Mouse (Mus musculus) embryonic facial prominence, embryonic 11.5 days (tissue): ENCODE measurements at regions not wholly inside any gene's neighbourhood (a gene's known extent, or its start where the extent isn't known, plus 50 kb on each side); places are given as distances from the start of the nearest gene placed in this dataset.

ENCODE experiments used
- ATAC-seq: fragments of 200-750 bp; cut with Nextera tagmentation; replicated peaks from 2 replicates; pipeline ENCODE4 v1.8.0; 2017; ENCODE audit warnings: low read depth; ENCODE audit not compliant: insufficient number of reproducible peaks, low FRiP score, low TSS enrichment
- DNase-seq: peaks from one replicate; pipeline ENCODE4 v3.0.0-alpha.2; 2015; ENCODE audit warnings: low spot score
- H3K27ac ChIP-seq: fragments of 300-500 bp; sonication (generic); replicated peaks from 2 replicates; pipeline ENCODE4 v1.5.1; 2014; ENCODE audit warnings: mild to moderate bottlenecking, low read depth, low read length, control low read depth
- H3K27me3 ChIP-seq: fragments of 300-500 bp; sonication (generic); 2 replicates; pipeline ENCODE4 v1.6.1; 2014; ENCODE audit warnings: mild to moderate bottlenecking, low read length, moderate library complexity, mixed read lengths; ENCODE audit not compliant: control insufficient read depth, insufficient read depth
- H3K36me3 ChIP-seq: fragments of 300-500 bp; sonication (generic); replicated peaks from 2 replicates; pipeline ENCODE4 v1.6.1; 2014; ENCODE audit warnings: low read depth, mild to moderate bottlenecking, low read length, moderate library complexity, mixed read lengths; ENCODE audit not compliant: control insufficient read depth, insufficient read depth
- H3K4me1 ChIP-seq: fragments of 300-500 bp; sonication (generic); 2 replicates; pipeline ENCODE4 v1.6.1; 2014; ENCODE audit warnings: low read length, mixed read lengths; ENCODE audit not compliant: control insufficient read depth, insufficient read depth
- H3K4me2 ChIP-seq: fragments of 300-500 bp; sonication (generic); 2 replicates; pipeline ENCODE4 v1.6.1; 2014; ENCODE audit warnings: low read depth, mild to moderate bottlenecking, control low read depth, low read length, moderate library complexity
- H3K4me3 ChIP-seq: fragments of 300-500 bp; sonication (generic); 2 replicates; pipeline ENCODE4 v1.5.1; 2014; ENCODE audit warnings: low read depth, low read length, control low read depth
- H3K9ac ChIP-seq: fragments of 300-500 bp; sonication (generic); replicated peaks from 2 replicates; pipeline ENCODE4 v1.6.1; 2014; ENCODE audit warnings: mild to moderate bottlenecking, control low read depth, low read length
- H3K9me3 ChIP-seq: fragments of 300-500 bp; sonication (generic); replicated peaks from 2 replicates; pipeline ENCODE4 v1.6.1; 2016; ENCODE audit warnings: mild to moderate bottlenecking, low read length, inconsistent platforms, mixed read lengths; ENCODE audit not compliant: control insufficient read depth
- WGBS: fragments of 180-500 bp; shearing (Covaris S2); extraction: QIAGEN DNeasy Blood & Tissue Kit; methylation state at CpG from one replicate; pipeline ENCODE4 v1.1.7; 2014; 5-methylcytosine and 5-hydroxymethylcytosine counted together

- no peak overlapping the region for H3K27ac ChIP-seq
- H3K27me3 ChIP-seq, result no peaks in the 10 kb centered on the region
- H3K9me3 ChIP-seq, result no peaks in the 10 kb centered on the region
- H3K4me3 ChIP-seq, result no peak overlapping the region
- no peak for DNase-seq
- 80% methylated on average over 7 of the region's 7 CpGs for WGBS
- H3K36me3 ChIP-seq, result no peaks in the 10 kb centered on the region
- no peak overlapping the region for H3K9ac ChIP-seq
- H3K4me1 ChIP-seq, result no peaks in the 10 kb centered on the region
- no peak for ATAC-seq
- no peak overlapping the region for H3K4me2 ChIP-seq
These were observed 51.3 kb upstream of the Serbp1 start for GRCm38 (mm10) chr6:67186537-67187274.

- Histone ChIP-seq H3K4me3 (no peak overlapping the region), H3K4me1 (no peaks in the 10 kb centered on the region), H3K9me3 (no peaks in the 10 kb centered on the region), H3K27me3 (no peaks in the 10 kb centered on the region), H3K4me2 (no peak overlapping the region), H3K9ac (no peak overlapping the region), H3K27ac (no peak overlapping the region), H3K36me3 (no peaks in the 10 kb centered on the region)
- DNase-seq (no peak), ATAC-seq (no peak)
- 81% methylated on average over 2 of the region's 2 CpGs for whole genome bisulfite sequencing
These were observed 53.3 kb upstream of the Serbp1 start for GRCm38 (mm10) chr6:67184662-67185061.

GRCm38 (mm10) chr6:67183481-67184215 is 54.3 kb upstream of the Serbp1 start:
- H3K27me3 ChIP-seq, result no peaks in the 10 kb centered on the region
- 82% methylated on average over 15 of the region's 15 CpGs for WGBS

GRCm38 (mm10) chr6:67182453-67182852 is 55.5 kb upstream of the Serbp1 start:
- no peak for DNase-seq
- Histone ChIP-seq H3K27ac (no peak overlapping the region), H3K4me3 (no peak overlapping the region), H3K9ac (no peak overlapping the region), H3K4me2 (no peak overlapping the region), H3K36me3 (no peaks in the 10 kb centered on the region), H3K4me1 (no peaks in the 10 kb centered on the region), H3K27me3 (no peaks in the 10 kb centered on the region), H3K9me3 (no peaks in the 10 kb centered on the region)
- no peak for ATAC-seq
- 91% methylated on average over 2 of the region's 2 CpGs for WGBS

More at GRCm38 (mm10) chr6:67183481-67184215, 54.3 kb upstream of the Serbp1 start:
- H3K4me2 ChIP-seq, result no peak overlapping the region
- no peaks in the 10 kb centered on the region for H3K9me3 ChIP-seq
- no peak overlapping the region for H3K9ac ChIP-seq
- ATAC-seq (no peak), DNase-seq (no peak)
- H3K4me1 ChIP-seq, result no peaks in the 10 kb centered on the region
- no peaks in the 10 kb centered on the region for H3K36me3 ChIP-seq
- no peak overlapping the region for H3K27ac ChIP-seq
- no peak overlapping the region for H3K4me3 ChIP-seq

- H3K36me3 ChIP-seq, result no peaks in the 10 kb centered on the region
- ATAC-seq (no peak), DNase-seq (no peak)
- 90% methylated on average over 4 of the region's 4 CpGs for WGBS
- no peak overlapping the region for H3K4me2 ChIP-seq
- H3K9ac ChIP-seq, result no peak overlapping the region
- H3K27ac ChIP-seq, result no peak overlapping the region
- no peak overlapping the region for H3K4me3 ChIP-seq
- H3K27me3 ChIP-seq, result no peaks in the 10 kb centered on the region
- no peaks in the 10 kb centered on the region for H3K4me1 ChIP-seq
- no peaks in the 10 kb centered on the region for H3K9me3 ChIP-seq
These were observed 56.5 kb upstream of the Serbp1 start for GRCm38 (mm10) chr6:67181459-67181858.

GRCm38 (mm10) chr6:67179416-67179815 is 58.6 kb upstream of the Serbp1 start:
- no peaks in the 10 kb centered on the region for H3K4me1 ChIP-seq
- DNase-seq (no peak), ATAC-seq (no peak)
- H3K27me3 ChIP-seq, result no peaks in the 10 kb centered on the region
- no peaks in the 10 kb centered on the region for H3K36me3 ChIP-seq
- 80% methylated on average over 7 of the region's 7 CpGs for WGBS
- no peaks in the 10 kb centered on the region for H3K9me3 ChIP-seq
- H3K9ac ChIP-seq, result no peak overlapping the region
- H3K27ac ChIP-seq, result no peak overlapping the region
- no peak overlapping the region for H3K4me2 ChIP-seq
- H3K4me3 ChIP-seq, result no peak overlapping the region

GRCm38 (mm10) chr6:67178531-67178930 is 59.4 kb upstream of the Serbp1 start:
- ATAC-seq (no peak), DNase-seq (no peak)
- Histone ChIP-seq H3K27ac (no peak overlapping the region), H3K4me3 (no peak overlapping the region), H3K27me3 (no peaks in the 10 kb centered on the region), H3K4me1 (no peaks in the 10 kb centered on the region), H3K9me3 (no peaks in the 10 kb centered on the region), H3K4me2 (no peak overlapping the region), H3K36me3 (no peaks in the 10 kb centered on the region), H3K9ac (no peak overlapping the region)
- WGBS, result 84% methylated on average over 4 of the region's 4 CpGs

GRCm38 (mm10) chr6:67178101-67178500 is 59.9 kb upstream of the Serbp1 start:
- ATAC-seq, result no peak
- DNase-seq, result no peak
- 60% methylated on average over 1 of the region's 1 CpGs for WGBS

More at GRCm38 (mm10) chr6:67178101-67178500, 59.9 kb upstream of the Serbp1 start:
- H3K9ac ChIP-seq, result no peak overlapping the region
- H3K4me3 ChIP-seq, result no peak overlapping the region
- no peaks in the 10 kb centered on the region for H3K4me1 ChIP-seq
- H3K27me3 ChIP-seq, result no peaks in the 10 kb centered on the region
- H3K9me3 ChIP-seq, result no peaks in the 10 kb centered on the region
- H3K4me2 ChIP-seq, result no peak overlapping the region
- no peaks in the 10 kb centered on the region for H3K36me3 ChIP-seq
- H3K27ac ChIP-seq, result no peak overlapping the region
